Mouse (Mus musculus) intestine, embryonic 16.5 days (tissue): Measurements from ENCODE around the gene Fam221b. TPM values are rescaled to one million over a fixed set of nuclear protein-coding genes. Genes with fewer than 3 reads are reported as not detected.

Source experiments
- ATAC-seq: fragments of 200-750 bp; cut with Nextera tagmentation; 2 replicates; pipeline ENCODE4 v1.8.0; 2017; ENCODE audit warnings: moderate TSS enrichment, moderate library complexity
- H3K27ac ChIP-seq: fragments of 300-500 bp; sonication (generic); 2 replicates; pipeline ENCODE4 v1.5.1; 2014; ENCODE audit warnings: mild to moderate bottlenecking, low read length
- H3K27me3 ChIP-seq: fragments of 300-500 bp; sonication (generic); replicated peaks from 2 replicates; pipeline ENCODE4 v1.6.1; 2014; ENCODE audit warnings: low read length, control low read depth, mixed read lengths; ENCODE audit not compliant: control insufficient read depth, insufficient read depth
- H3K36me3 ChIP-seq: fragments of 300-500 bp; sonication (generic); 2 replicates; pipeline ENCODE4 v1.6.1; 2014; ENCODE audit warnings: low read length, control low read depth; ENCODE audit not compliant: control insufficient read depth, insufficient read depth
- H3K4me1 ChIP-seq: fragments of 300-500 bp; sonication (generic); 2 replicates; pipeline ENCODE4 v1.6.1; 2014; ENCODE audit warnings: low read length, control low read depth, mixed read lengths; ENCODE audit not compliant: control insufficient read depth, insufficient read depth
- H3K4me2 ChIP-seq: fragments of 300-500 bp; sonication (generic); 2 replicates; pipeline ENCODE4 v1.6.1; 2014; ENCODE audit warnings: low read depth, low read length, control low read depth
- H3K4me3 ChIP-seq: fragments of 300-500 bp; sonication (generic); 2 replicates; pipeline ENCODE4 v1.5.1; 2014; ENCODE audit warnings: mild to moderate bottlenecking, low read length
- H3K9ac ChIP-seq: fragments of 300-500 bp; sonication (generic); 2 replicates; pipeline ENCODE4 v1.6.1; 2014; ENCODE audit warnings: low read depth, low read length
- H3K9me3 ChIP-seq: fragments of 300-500 bp; sonication (generic); 2 replicates; pipeline ENCODE4 v1.6.1; 2016; ENCODE audit warnings: low read length, control low read depth; ENCODE audit not compliant: control insufficient read depth
- WGBS: fragments of 180-500 bp; shearing (Covaris S2); extraction: QIAGEN DNeasy Blood & Tissue Kit; methylation state at CpG from one replicate; pipeline ENCODE4 v1.1.7; 2014; 5-methylcytosine and 5-hydroxymethylcytosine counted together
- polyA plus RNA-seq: library from polyadenylated mRNA; unstranded; fragments of >200 nt; fragmentation: Nextera tagmentation; extraction: Ambion mirVana; gene quantifications from 2 replicates; pipeline ENCODE4 v1.2.1, GENCODE M21; 2015

Gene Fam221b
- polyA plus RNA-seq, 1 experiment from 2014 or later: 1.6 TPM

GRCm38 (mm10) chr4:43673703-43674102 lies 4.8 kb upstream of the Fam221b start:
- Histone ChIP-seq H3K4me1 (peaks cover 5% of the 10 kb centered on the region), H3K9me3 (no peaks in the 10 kb centered on the region), H3K27ac (no peak overlapping the region), H3K27me3 (no peaks in the 10 kb centered on the region), H3K4me2 (no peak overlapping the region), H3K36me3 (no peaks in the 10 kb centered on the region), H3K4me3 (no peak overlapping the region), H3K9ac (no peak overlapping the region)
- ATAC-seq: no peak
- WGBS: 74% methylated on average over 8 of the region's 8 CpGs

- 9% methylated on average over 2 of the region's 2 CpGs for WGBS
- no peak for ATAC-seq
- no peak overlapping the region for H3K4me2 ChIP-seq
- H3K27me3 ChIP-seq: no peaks in the 10 kb centered on the region
- H3K36me3 ChIP-seq: no peaks in the 10 kb centered on the region
- no peaks in the 10 kb centered on the region for H3K9me3 ChIP-seq
- H3K4me3 ChIP-seq: no peak overlapping the region
- H3K27ac ChIP-seq: no peak overlapping the region
- H3K4me1 ChIP-seq: peaks cover 5% of the 10 kb centered on the region
- H3K9ac ChIP-seq: 0 out of 2 replicates have a peak overlapping the region, but pooled peaks have one; percentile 11
Measured at GRCm38 (mm10) chr4:43672070-43672469, 3.1 kb upstream of the Fam221b start.

DNA sequence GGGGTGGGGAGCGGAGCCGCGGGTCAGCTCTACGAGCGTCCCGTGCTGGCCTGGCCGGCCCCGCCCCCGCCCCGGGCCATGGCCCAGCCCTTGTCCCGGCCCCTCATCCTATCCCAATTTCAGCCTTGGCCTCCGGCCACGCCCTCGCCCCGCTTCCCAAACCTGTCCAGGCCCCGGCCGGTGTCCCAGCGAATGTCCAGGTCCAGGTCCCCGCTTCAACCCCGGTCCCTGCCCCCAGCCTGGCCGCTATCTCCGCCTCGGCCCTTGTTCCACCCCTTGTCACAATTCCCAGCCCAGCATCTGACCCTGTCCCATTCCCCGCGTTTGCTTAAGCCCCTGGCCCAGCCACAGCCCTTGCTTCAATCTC lies 466 bp upstream of the Fam221b start:
- Histone ChIP-seq H3K4me2 (peak overlapping the region; percentile 85), H3K27me3 (peaks cover 5% of the 10 kb centered on the region; the same call in 1 of the 2 replicates), H3K4me3 (peak overlapping the region; percentile 83), H3K4me1 (peaks cover 5% of the 10 kb centered on the region), H3K9me3 (no peaks in the 10 kb centered on the region), H3K27ac (peak overlapping the region; percentile 49; the same call in 1 of the 2 replicates), H3K36me3 (no peaks in the 10 kb centered on the region), H3K9ac (peak overlapping the region; percentile 90)
- WGBS: 0% methylated on average over 21 of the region's 25 CpGs
- ATAC-seq: peak; percentile 83

DNA sequence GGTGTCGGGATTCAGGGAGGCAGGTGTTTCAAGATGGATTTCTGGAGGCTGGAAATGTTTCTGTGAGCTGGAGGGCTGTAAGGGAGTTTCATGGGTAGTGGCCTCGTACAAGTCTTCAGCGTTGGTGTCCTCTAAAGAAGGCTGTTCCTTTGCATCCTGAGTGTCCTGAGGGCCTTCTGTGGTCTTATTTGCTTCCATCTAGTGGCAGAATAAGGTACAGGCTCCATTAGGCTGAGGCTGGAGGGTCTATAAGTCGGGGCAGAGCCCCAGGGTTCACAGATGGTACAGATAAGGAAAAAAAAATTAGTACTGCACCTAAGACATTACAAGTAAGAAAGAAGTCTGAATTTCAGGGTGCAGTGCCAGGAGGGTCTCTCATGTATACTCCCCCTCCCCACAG lies 2.5 kb downstream of the Fam221b start:
- H3K27me3 ChIP-seq: peaks cover 8% of the 10 kb centered on the region
- WGBS: 18% methylated on average over 4 of the region's 4 CpGs
- no peak overlapping the region for H3K27ac ChIP-seq
- no peak for ATAC-seq
- H3K9me3 ChIP-seq: no peaks in the 10 kb centered on the region
- H3K4me2 ChIP-seq: no peak overlapping the region
- H3K36me3 ChIP-seq: no peaks in the 10 kb centered on the region
- peaks cover 5% of the 10 kb centered on the region for H3K4me1 ChIP-seq
- H3K9ac ChIP-seq: no peak overlapping the region
- H3K4me3 ChIP-seq: no peak overlapping the region

DNA sequence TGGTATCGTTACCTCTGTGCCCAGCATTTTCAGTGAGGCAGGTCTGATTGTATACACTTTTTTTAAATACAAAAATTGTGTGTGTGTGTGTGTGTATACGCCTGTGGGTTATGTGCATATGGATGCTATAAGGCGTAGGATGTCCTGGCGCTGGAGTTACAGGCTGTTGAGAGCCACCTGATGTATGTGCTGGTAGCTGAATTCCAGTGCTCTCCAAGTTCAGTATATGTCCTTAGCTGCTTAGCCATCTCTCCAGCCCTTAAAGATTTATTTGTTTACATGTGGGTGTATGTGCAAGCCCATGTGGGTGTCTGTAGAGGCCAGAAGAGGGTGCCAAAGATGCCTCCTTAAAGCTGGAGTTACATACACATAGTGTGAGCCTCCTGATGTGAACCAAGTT lies 11.8 kb downstream of the Fam221b start:
- Histone ChIP-seq H3K36me3 (no peaks in the 10 kb centered on the region), H3K4me2 (peak overlapping the region; percentile 31), H3K9me3 (no peaks in the 10 kb centered on the region), H3K27ac (no peak overlapping the region), H3K4me1 (peaks cover 8% of the 10 kb centered on the region), H3K9ac (no peak overlapping the region), H3K4me3 (peak overlapping the region; percentile 94; the same call in 1 of the 2 replicates), H3K27me3 (no peaks in the 10 kb centered on the region)
- 59% methylated on average over 4 of the region's 4 CpGs for WGBS
- ATAC-seq: no peak

DNA sequence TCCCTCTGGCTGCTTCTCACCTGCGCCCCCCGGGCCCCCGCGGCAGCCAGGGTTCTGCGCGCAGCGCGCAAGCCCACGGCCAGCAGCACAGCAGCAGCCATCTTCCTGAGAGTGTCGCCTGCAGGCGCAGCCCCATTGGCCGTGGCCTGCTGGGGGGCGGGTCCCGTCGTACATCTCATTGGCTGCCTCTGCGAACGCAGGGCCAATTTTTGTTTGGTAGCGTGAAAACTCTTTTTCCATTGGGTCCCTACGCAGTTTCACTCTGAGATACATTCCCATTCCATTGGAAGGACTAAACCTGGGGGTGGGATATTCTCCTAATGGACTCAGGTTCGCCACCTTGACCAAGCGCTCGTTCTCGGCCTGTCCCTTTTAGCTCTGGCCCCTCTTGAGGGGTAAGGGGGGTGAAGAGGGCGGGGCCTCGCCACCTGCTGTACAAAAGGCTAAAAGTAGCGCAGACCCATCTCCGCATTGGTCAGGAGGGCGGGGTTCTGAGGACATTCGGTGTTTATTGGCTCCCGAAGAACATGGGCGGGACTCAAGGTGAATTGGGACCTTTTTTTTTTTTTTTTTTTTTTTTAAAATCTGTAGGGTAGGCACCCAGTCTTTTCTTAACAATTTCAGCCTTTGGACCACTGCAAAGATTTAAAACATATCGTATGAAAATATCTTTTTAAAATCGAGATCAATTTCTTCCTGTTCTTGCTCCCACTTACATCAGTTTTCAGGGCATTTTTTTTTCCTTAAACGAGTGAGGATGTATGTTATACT lies 12.4 kb downstream of the Fam221b start, which contains the start of gene Hint2:
TSS of gene Hint2 (minus strand) at position 128 of the 771 bp plus-strand sequence.
- under 1% methylated on average over 34 of the region's 34 CpGs for WGBS
- ATAC-seq: peak; percentile 98

GRCm38 (mm10) chr4:43655656-43656338 lies 13.1 kb downstream of the Fam221b start:
- Histone ChIP-seq H3K27ac (peak overlapping the region; percentile 91), H3K4me2 (peak overlapping the region; percentile 71), H3K4me1 (peaks cover 8% of the 10 kb centered on the region), H3K36me3 (no peaks in the 10 kb centered on the region), H3K27me3 (no peaks in the 10 kb centered on the region), H3K9me3 (no peaks in the 10 kb centered on the region), H3K9ac (peak overlapping the region; percentile 92), H3K4me3 (peak overlapping the region; percentile 94)
- 4% methylated on average over 34 of the region's 34 CpGs for WGBS
- ATAC-seq: peak; percentile 67

More for the DNA sequence above, 12.4 kb downstream of the Fam221b start, which contains the start of gene Hint2:
- Histone ChIP-seq H3K4me2 (peak within 1 kb of the TSS; percentile 71), H3K4me1 (peaks cover 8% of the 10 kb centered on the region), H3K27me3 (no peaks in the 10 kb centered on the region), H3K27ac (peak within 1 kb of the TSS; percentile 91), H3K9me3 (no peaks in the 10 kb centered on the region), H3K9ac (peak within 1 kb of the TSS; percentile 92), H3K36me3 (no peaks in the 10 kb centered on the region), H3K4me3 (peak within 1 kb of the TSS; percentile 94)

DNA sequence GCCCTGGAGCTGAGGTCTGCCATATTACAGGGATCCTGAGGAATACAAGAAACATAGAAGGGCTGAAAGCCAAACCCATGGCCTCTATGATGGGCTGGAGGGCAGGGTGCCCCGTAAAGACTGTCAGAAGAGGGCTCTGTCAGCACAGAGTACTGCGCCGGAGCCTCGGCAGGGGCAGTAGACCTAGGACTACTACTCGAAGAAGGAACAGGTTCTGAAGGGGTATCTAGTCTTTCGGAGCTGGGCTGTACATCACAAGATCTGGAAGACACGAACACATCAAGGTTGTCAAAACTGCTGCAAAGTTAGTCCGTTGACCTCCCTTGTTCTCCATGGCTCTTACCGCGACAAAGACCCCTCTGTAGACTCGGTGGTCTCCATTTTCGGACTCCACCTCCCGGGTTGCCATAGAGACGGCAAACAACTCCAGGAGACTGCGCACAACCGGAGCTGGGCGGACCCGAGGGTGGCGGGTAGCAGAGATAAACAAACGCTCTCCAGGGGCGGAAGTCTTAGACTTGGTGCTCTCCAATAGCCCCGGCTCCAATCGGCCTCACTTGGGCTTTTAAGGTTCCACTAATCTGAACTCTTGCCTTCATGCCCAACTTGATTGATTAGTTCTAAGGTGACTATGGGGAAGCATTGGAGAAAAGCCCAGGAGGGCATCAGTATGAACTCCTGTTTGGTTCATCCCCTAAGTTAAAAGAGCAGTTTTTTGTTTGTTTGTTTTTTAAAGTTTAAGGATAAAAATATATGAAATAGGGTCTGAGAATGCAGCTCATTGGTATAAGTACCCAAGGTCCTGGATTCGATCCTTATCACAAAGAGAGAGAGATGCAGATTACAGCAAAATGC lies 15.6 kb downstream of the Fam221b start, which contains the start of gene Spag8:
TSS of gene Spag8 (minus strand) at position 434 of the 855 bp plus-strand sequence.
- Histone ChIP-seq H3K4me3 (peak within 1 kb of the TSS; percentile 23; the same call in 1 of the 2 replicates), H3K27ac (no peak within 1 kb of the TSS), H3K9me3 (peaks cover 9% of the 10 kb centered on the region), H3K4me2 (peak within 1 kb of the TSS; percentile 45), H3K9ac (no peak within 1 kb of the TSS), H3K4me1 (peaks cover 8% of the 10 kb centered on the region), H3K36me3 (peaks cover 6% of the 10 kb centered on the region), H3K27me3 (no peaks in the 10 kb centered on the region)
- ATAC-seq: no peak
- 14% methylated on average over 24 of the region's 24 CpGs for WGBS

DNA sequence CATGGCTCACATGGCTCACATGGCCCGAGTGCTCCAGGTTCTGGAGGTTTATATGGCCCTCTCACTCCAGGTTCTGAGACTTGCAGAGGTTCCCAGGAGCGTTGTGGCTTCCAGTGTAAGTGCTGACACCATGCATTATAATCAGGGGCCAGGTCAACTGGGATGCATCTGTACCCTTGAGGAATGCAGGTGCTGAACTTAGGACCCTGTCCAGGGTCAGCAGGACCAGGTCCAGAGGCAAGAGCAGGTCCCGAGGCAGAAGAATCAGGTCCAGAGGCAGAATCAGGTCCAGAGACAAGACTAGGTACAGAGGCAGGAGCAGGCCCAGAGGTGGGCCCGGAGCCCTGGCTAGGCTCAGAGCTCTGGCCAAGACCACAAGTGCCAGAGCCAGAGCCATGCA lies 16.2 kb downstream of the Fam221b start:
- ATAC-seq: no peak
- H3K4me1 ChIP-seq: peaks cover 8% of the 10 kb centered on the region
- H3K4me2 ChIP-seq: no peak overlapping the region
- no peak overlapping the region for H3K4me3 ChIP-seq
- H3K27ac ChIP-seq: no peak overlapping the region
- H3K9me3 ChIP-seq: peaks cover 9% of the 10 kb centered on the region
- WGBS: 84% methylated on average over 4 of the region's 4 CpGs
- no peak overlapping the region for H3K9ac ChIP-seq
- H3K36me3 ChIP-seq: peaks cover 6% of the 10 kb centered on the region
- H3K27me3 ChIP-seq: no peaks in the 10 kb centered on the region
